Mouse (Mus musculus): ENCODE results near the gene Rab3gap2.

DNA sequence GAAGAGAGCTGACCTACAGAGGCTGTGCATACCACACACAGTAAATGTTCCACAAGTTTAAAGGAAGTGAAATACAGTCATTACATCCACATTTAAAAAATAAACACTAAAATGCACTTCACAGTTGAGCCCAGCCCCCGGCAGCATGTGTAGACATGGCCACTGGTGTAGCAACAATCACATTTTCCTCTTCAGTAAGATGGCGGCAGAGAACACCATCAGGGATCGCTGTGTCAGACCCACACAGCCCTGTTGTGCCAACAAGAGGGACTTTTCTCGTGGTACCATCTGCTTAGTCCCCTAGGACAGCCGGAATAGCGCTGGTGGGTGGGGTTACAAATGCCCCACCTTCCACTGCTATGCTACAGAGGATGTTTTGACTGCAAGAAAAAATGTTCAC lies 98.9 kb downstream of the Rab3gap2 start:
- TF ChIP-seq CHD2 (IDR thresholded peaks at IDR 0.05; ENCODE audit: low read depth, low read length) (no peak), MAFK (IDR thresholded peaks at IDR 0.05; ENCODE audit: insufficient read depth, low read depth, low read length) (no peak), HCFC1 (IDR thresholded peaks at IDR 0.05; ENCODE audit: borderline replicate concordance, insufficient read depth, low read length) (no peak)

All from ES-E14 (cell line).